Mouse (Mus musculus): ENCODE results near the gene Wiz. TPM values are rescaled to one million over a fixed set of nuclear protein-coding genes. Genes with fewer than 3 reads are reported as not detected.

Wiz gene
- polyA plus RNA-seq, 1 experiment from 2014 or later = 6.2 TPM

DNA sequence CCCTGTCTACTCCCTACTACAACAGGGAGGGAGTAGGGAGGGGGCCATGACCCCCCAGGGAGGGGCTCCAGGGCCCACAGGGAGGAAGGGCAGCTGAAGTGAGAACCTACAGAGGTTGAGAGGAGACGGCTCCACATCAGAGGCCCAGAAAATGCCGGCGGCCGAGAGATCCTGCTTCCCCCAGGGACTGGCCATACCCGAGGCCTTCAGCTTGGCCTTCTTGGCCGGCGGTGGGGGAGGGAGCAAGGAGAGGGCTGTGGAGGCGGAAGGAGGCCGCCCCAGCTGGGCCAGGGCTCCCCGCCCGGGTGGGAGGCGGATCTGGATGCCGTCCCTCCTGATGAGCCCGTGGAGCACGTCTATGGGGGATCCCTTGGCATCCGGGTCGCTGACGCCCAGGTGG, 29.3 kb downstream of the Wiz start:
- Histone ChIP-seq H3K4me2 (no peak overlapping the region), H3K27ac (replicated peaks) (no peak overlapping the region), H3K9ac (no peak overlapping the region), H3K27me3 (no peaks in the 10 kb centered on the region), H3K4me3 (replicated peaks) (no peak overlapping the region), H3K9me3 (replicated peaks) (no peaks in the 10 kb centered on the region), H3K36me3 (replicated peaks) (peaks cover 78% of the 10 kb centered on the region), H3K4me1 (replicated peaks) (peaks cover 26% of the 10 kb centered on the region)
- no peak for ATAC-seq (ENCODE audit: insufficient read depth)
- WGBS (ENCODE audit: insufficient replicate concordance) = 91% methylated on average over 18 of the region's 18 CpGs

DNA sequence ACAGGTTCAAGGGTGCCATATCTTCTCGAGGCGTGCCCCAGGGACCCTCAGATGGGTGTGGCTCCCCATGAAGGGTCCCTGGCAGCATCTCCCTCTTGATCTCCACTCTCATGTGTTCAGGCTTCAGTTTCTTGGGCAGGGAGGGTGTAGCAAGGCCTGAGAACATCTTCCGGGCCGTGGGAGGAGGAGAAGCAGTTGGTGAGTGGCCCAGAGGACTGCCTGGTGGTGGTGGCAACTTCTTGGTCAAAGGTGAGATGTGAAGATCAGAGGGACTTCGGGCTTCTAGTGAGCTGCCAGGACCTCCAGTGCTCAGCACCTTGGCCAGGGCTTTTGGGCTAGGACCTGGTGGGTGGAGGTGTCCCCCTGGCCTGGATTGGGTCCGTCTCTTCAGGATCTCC, 30.3 kb downstream of the Wiz start:
- 79% methylated on average over 6 of the region's 6 CpGs for WGBS (ENCODE audit: insufficient replicate concordance)
- no peak overlapping the region for H3K9ac ChIP-seq
- H3K27ac ChIP-seq (replicated peaks) = no peak overlapping the region
- H3K4me3 ChIP-seq (replicated peaks) = no peak overlapping the region
- no peak for ATAC-seq (ENCODE audit: insufficient read depth)
- H3K36me3 ChIP-seq (replicated peaks) = peaks cover 87% of the 10 kb centered on the region
- peaks cover 20% of the 10 kb centered on the region for H3K4me1 ChIP-seq (replicated peaks)
- H3K4me2 ChIP-seq = no peak overlapping the region
- no peaks in the 10 kb centered on the region for H3K27me3 ChIP-seq
- H3K9me3 ChIP-seq (replicated peaks) = no peaks in the 10 kb centered on the region

DNA sequence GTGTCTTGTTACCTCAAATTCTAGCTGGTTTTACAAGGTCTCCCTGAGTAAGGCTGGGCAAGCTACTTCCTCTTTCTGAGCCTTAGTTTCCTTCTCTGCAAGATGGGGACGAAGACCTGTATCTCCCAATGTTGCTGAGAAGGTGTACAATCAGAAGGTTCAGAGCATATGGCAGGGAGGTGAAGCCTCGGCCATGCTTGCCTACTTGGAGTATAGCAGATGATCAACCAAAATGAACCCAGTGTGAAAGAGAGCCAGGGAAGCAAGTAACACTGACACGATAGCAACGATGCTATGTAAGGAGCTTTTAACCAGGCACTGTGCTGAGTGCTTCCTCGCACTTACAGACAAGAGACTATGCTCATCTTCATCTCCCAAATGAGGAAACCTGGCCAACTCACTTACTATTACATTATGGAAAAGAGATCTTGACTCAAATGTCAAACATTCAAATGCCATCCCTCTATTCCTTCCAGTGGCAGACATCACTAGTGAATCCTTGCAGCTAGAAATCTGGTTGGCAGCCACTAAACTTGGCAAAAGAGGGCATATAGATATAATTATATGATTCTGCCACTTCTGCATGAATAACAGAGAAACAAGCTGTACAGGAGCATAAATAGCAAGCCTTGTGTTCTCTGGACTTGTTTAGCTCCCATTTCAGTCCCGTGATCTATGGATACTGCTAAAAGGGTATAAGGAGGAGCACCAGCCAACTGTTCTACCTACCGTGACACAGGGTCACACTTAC, 30.9 kb downstream of the Wiz start:
- no peaks in the 10 kb centered on the region for H3K27me3 ChIP-seq
- WGBS (ENCODE audit: insufficient replicate concordance) = 82% methylated on average over 7 of the region's 7 CpGs
- peaks cover 14% of the 10 kb centered on the region for H3K4me1 ChIP-seq (replicated peaks)
- H3K36me3 ChIP-seq (replicated peaks) = peaks cover 93% of the 10 kb centered on the region
- ATAC-seq (ENCODE audit: insufficient read depth) = no peak
- no peak overlapping the region for H3K4me2 ChIP-seq
- no peaks in the 10 kb centered on the region for H3K9me3 ChIP-seq (replicated peaks)
- no peak overlapping the region for H3K9ac ChIP-seq
- H3K27ac ChIP-seq (replicated peaks) = no peak overlapping the region
- no peak overlapping the region for H3K4me3 ChIP-seq (replicated peaks)

- no peaks in the 10 kb centered on the region for H3K27me3 ChIP-seq
- 87% methylated on average over 24 of the region's 24 CpGs for WGBS (ENCODE audit: insufficient replicate concordance)
- H3K4me2 ChIP-seq = no peak overlapping the region
- ATAC-seq (ENCODE audit: insufficient read depth) = no peak
- no peak overlapping the region for H3K27ac ChIP-seq (replicated peaks)
- peaks cover 87% of the 10 kb centered on the region for H3K36me3 ChIP-seq (replicated peaks)
- peaks cover 10% of the 10 kb centered on the region for H3K4me1 ChIP-seq (replicated peaks)
- H3K9me3 ChIP-seq (replicated peaks) = no peaks in the 10 kb centered on the region
- H3K4me3 ChIP-seq (replicated peaks) = no peak overlapping the region
- no peak overlapping the region for H3K9ac ChIP-seq
These were observed 32.2 kb downstream of the Wiz start for GRCm38 (mm10) chr17:32356766-32357760.

DNA sequence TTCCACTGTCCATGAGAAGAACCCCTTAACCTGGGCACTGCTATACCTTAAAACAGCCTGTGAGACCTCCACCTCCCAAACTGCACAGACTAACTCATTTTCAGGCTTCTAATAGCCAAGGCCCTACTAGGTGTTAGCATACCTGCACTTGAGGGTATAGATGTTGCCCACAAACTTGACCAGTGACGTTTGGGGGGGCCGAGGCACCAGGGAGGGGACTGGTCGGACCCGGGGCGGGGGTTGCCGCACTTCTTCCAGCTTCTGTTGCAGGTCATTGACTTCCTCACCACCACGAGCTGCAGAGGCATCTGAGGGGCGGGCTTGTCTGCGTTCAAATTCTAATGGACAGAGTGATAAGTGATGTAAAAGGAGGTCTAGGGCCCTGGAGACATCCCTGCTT, 33.0 kb downstream of the Wiz start:
- ATAC-seq (ENCODE audit: insufficient read depth) = no peak
- H3K27ac ChIP-seq (replicated peaks) = no peak overlapping the region
- peaks cover 16% of the 10 kb centered on the region for H3K4me1 ChIP-seq (replicated peaks)
- WGBS (ENCODE audit: insufficient replicate concordance) = 77% methylated on average over 9 of the region's 9 CpGs
- no peak overlapping the region for H3K4me2 ChIP-seq
- no peaks in the 10 kb centered on the region for H3K27me3 ChIP-seq
- H3K4me3 ChIP-seq (replicated peaks) = no peak overlapping the region
- peaks cover 79% of the 10 kb centered on the region for H3K36me3 ChIP-seq (replicated peaks)
- no peaks in the 10 kb centered on the region for H3K9me3 ChIP-seq (replicated peaks)
- no peak overlapping the region for H3K9ac ChIP-seq

- WGBS (ENCODE audit: insufficient replicate concordance) = 80% methylated on average over 6 of the region's 6 CpGs
- no peak overlapping the region for H3K4me2 ChIP-seq
- no peak for ATAC-seq (ENCODE audit: insufficient read depth)
- no peak overlapping the region for H3K9ac ChIP-seq
- peaks cover 22% of the 10 kb centered on the region for H3K4me1 ChIP-seq (replicated peaks)
- no peaks in the 10 kb centered on the region for H3K27me3 ChIP-seq
- H3K4me3 ChIP-seq (replicated peaks) = no peak overlapping the region
- no peaks in the 10 kb centered on the region for H3K9me3 ChIP-seq (replicated peaks)
- no peak overlapping the region for H3K27ac ChIP-seq (replicated peaks)
- H3K36me3 ChIP-seq (replicated peaks) = peaks cover 67% of the 10 kb centered on the region
These were observed 34.2 kb downstream of the Wiz start for GRCm38 (mm10) chr17:32355031-32355430.

GRCm38 (mm10) chr17:32354211-32354610, 35.0 kb downstream of the Wiz start:
- Histone ChIP-seq H3K27me3 (no peaks in the 10 kb centered on the region), H3K27ac (replicated peaks) (no peak overlapping the region), H3K4me1 (replicated peaks) (peaks cover 29% of the 10 kb centered on the region), H3K4me3 (replicated peaks) (no peak overlapping the region), H3K9ac (no peak overlapping the region), H3K9me3 (replicated peaks) (no peaks in the 10 kb centered on the region), H3K4me2 (no peak overlapping the region), H3K36me3 (replicated peaks) (peaks cover 58% of the 10 kb centered on the region)
- WGBS (ENCODE audit: insufficient replicate concordance) = 68% methylated on average over 5 of the region's 5 CpGs
- no peak for ATAC-seq (ENCODE audit: insufficient read depth)

DNA sequence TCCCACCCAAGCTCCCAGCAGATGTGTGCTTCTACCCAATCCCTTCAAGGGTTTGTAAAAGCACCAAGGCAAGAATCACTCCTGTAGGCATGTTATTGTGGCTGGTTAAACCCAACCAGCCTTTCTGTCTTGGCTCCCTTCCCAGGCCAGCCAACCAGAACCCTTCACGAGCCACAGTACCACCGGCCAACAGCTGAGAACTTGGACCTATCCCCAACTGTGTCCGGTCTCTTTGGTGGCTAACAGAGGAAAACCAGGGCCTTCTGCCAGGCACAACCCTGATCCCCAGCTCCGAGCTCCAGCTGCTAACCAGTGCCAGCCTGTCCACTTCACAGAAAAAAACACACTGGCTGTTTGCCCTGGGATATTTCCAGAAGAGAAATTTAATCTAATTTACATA, 35.5 kb downstream of the Wiz start:
- Histone ChIP-seq H3K27ac (replicated peaks) (no peak overlapping the region), H3K27me3 (no peaks in the 10 kb centered on the region), H3K4me2 (no peak overlapping the region), H3K4me3 (replicated peaks) (no peak overlapping the region), H3K36me3 (replicated peaks) (peaks cover 53% of the 10 kb centered on the region), H3K4me1 (replicated peaks) (peaks cover 35% of the 10 kb centered on the region), H3K9me3 (replicated peaks) (no peaks in the 10 kb centered on the region), H3K9ac (no peak overlapping the region)
- ATAC-seq (ENCODE audit: insufficient read depth) = no peak
- WGBS (ENCODE audit: insufficient replicate concordance) = 78% methylated on average over 4 of the region's 4 CpGs

- Histone ChIP-seq H3K27ac (replicated peaks) (no peak overlapping the region), H3K36me3 (replicated peaks) (peaks cover 34% of the 10 kb centered on the region), H3K9ac (no peak overlapping the region), H3K27me3 (no peaks in the 10 kb centered on the region), H3K4me2 (0 out of 2 replicates have a peak overlapping the region, but pooled peaks have one; percentile 88), H3K4me3 (replicated peaks) (no peak overlapping the region), H3K9me3 (replicated peaks) (no peaks in the 10 kb centered on the region), H3K4me1 (replicated peaks) (peaks cover 50% of the 10 kb centered on the region)
- ATAC-seq (ENCODE audit: insufficient read depth) = no peak
These were observed 37.5 kb downstream of the Wiz start for GRCm38 (mm10) chr17:32351726-32352125.

DNA sequence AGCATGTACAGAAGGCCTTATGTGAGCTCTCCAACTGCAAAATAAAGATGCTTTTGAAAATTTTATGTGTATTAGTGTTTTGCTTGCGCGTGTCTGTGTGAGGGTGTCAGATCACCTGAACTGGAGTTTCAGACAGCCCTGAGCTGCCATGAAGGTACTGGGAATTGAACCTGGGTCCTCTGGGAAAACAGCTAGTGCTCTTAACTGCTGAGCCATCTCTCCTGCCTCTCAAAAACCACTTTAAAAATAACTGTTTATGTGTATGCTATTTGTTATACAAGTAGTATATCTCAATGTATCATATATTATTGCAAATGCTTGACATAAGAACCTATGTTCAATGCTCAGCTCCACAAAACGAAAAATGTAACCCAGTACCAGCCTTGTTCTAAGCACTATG, 38.0 kb downstream of the Wiz start:
- no peaks in the 10 kb centered on the region for H3K9me3 ChIP-seq (replicated peaks)
- H3K9ac ChIP-seq = no peak overlapping the region
- peak overlapping the region; percentile 88 for H3K4me2 ChIP-seq
- H3K27me3 ChIP-seq = no peaks in the 10 kb centered on the region
- peaks cover 50% of the 10 kb centered on the region for H3K4me1 ChIP-seq (replicated peaks)
- no peak for ATAC-seq (ENCODE audit: insufficient read depth)
- H3K4me3 ChIP-seq (replicated peaks) = peak overlapping the region; percentile 91
- H3K36me3 ChIP-seq (replicated peaks) = peaks cover 29% of the 10 kb centered on the region
- WGBS (ENCODE audit: insufficient replicate concordance) = 65% methylated on average over 3 of the region's 3 CpGs
- H3K27ac ChIP-seq (replicated peaks) = no peak overlapping the region

- H3K36me3 ChIP-seq (replicated peaks) = peaks cover 21% of the 10 kb centered on the region
- peak within 1 kb of the TSS; percentile 76 for H3K9ac ChIP-seq
- peaks cover 50% of the 10 kb centered on the region for H3K4me1 ChIP-seq (replicated peaks)
- peak within 1 kb of the TSS; percentile 88 for H3K27ac ChIP-seq (replicated peaks)
- ATAC-seq (ENCODE audit: insufficient read depth) = peak; percentile 97
- H3K4me2 ChIP-seq = peak within 1 kb of the TSS; percentile 88
- H3K9me3 ChIP-seq (replicated peaks) = no peaks in the 10 kb centered on the region
- WGBS (ENCODE audit: insufficient replicate concordance) = under 1% methylated on average over 37 of the region's 37 CpGs
- no peaks in the 10 kb centered on the region for H3K27me3 ChIP-seq
- peak within 1 kb of the TSS; percentile 91 for H3K4me3 ChIP-seq (replicated peaks)
These were observed 38.8 kb downstream of the Wiz start, which contains the start of gene Akap8l for GRCm38 (mm10) chr17:32350382-32350983. TSS of gene Akap8l (minus strand) at chr17:32350607.

Data from liver, embryonic 15.5 days (tissue).